In genomic region chr15:101973414-101974077, GRCm38 (mm10) we compare ENCODE assay signal across 9 mouse cellular contexts. TPM values are rescaled to one million over a fixed set of nuclear protein-coding genes. Genes with fewer than 3 reads are reported as not detected.
A peak's percentile ranks its signal among the peaks of the same experiment; 100 is the strongest.
DNase-seq lines count a peak whose midpoint lies in the region; ATAC-seq and TF ChIP-seq lines count a peak whose summit lies in the region.
"Had no signal": no experiment of that assay in that cellular context is flagged by ENCODE, and none has a peak within 500 bp of the region (broad histone marks: within the 10 kb centered on the region; RNA-seq: fewer than 3 reads in every experiment).

No protein-coding gene starts in this region.

- TF ChIP-seq CTCF in bone marrow, adult 2 months (IDR thresholded peaks at IDR 0.05; ENCODE audit: control insufficient read depth, insufficient read depth, low read length), result peak; percentile 85
- peak; percentile 75 for TF ChIP-seq CTCF in embryonic fibroblast, embryonic 13.5 days (IDR thresholded peaks at IDR 0.05; ENCODE audit: borderline replicate concordance, insufficient read depth, low read length)

- WGBS in bone marrow, adult 2 months, result 16% methylated on average over 15 of the region's 15 CpGs
- 11% methylated on average over 15 of the region's 15 CpGs for WGBS in heart, embryonic 11.5 days (ENCODE audit: insufficient replicate concordance)
- 10% methylated on average over 15 of the region's 15 CpGs for WGBS in neural tube, embryonic 14.5 days

- 0 out of 2 replicates have a peak overlapping the region, but pooled peaks have one; percentile 11 for H3K4me2 ChIP-seq in heart, embryonic 11.5 days
- no peak overlapping the region for H3K4me2 ChIP-seq in neural tube, embryonic 14.5 days (ENCODE audit: low read depth, low read length)

- H3K9ac ChIP-seq in heart, embryonic 11.5 days (ENCODE audit: low read depth, low read length), result no peak overlapping the region
- H3K9ac ChIP-seq in neural tube, embryonic 14.5 days (replicated peaks; ENCODE audit: low read depth, low read length), result no peak overlapping the region

- no peaks in the 10 kb centered on the region for H3K9me3 ChIP-seq in heart, embryonic 11.5 days (replicated peaks; ENCODE audit: control insufficient read depth, low read length)
- no peaks in the 10 kb centered on the region for H3K9me3 ChIP-seq in neural tube, embryonic 14.5 days (ENCODE audit: control insufficient read depth, low read length)

- H3K27ac ChIP-seq in bone marrow, adult 2 months (ENCODE audit: control insufficient read depth, insufficient read depth, low read depth, low read length, poor library complexity), result no peak overlapping the region
- 0 out of 2 replicates have a peak overlapping the region, but pooled peaks have one; percentile 5 for H3K27ac ChIP-seq in embryonic fibroblast, embryonic 13.5 days (ENCODE audit: insufficient read depth, low read length)
- H3K27ac ChIP-seq in heart, embryonic 11.5 days (ENCODE audit: low read depth, low read length), result no peak overlapping the region
- no peak overlapping the region for H3K27ac ChIP-seq in neural tube, embryonic 14.5 days (ENCODE audit: low read depth, low read length)

- ATAC-seq in CD4-positive, CD25-positive, alpha-beta regulatory T cell, adult 4 months, result peak; percentile 81
- no peak for ATAC-seq in heart, embryonic 11.5 days (replicated peaks; ENCODE audit: insufficient number of reproducible peaks, low FRiP score, low TSS enrichment)
- peak; percentile 62; the same call in 1 of the 2 replicates for ATAC-seq in neural tube, embryonic 14.5 days (ENCODE audit: low read depth)

- H3K36me3 ChIP-seq in heart, embryonic 11.5 days (ENCODE audit: control insufficient read depth, insufficient read depth, low read length), result no peaks in the 10 kb centered on the region
- H3K36me3 ChIP-seq in neural tube, embryonic 14.5 days (ENCODE audit: control insufficient read depth, insufficient read depth, low read length), result no peaks in the 10 kb centered on the region

- H3K4me3 ChIP-seq in bone marrow, adult 2 months (replicated peaks; ENCODE audit: control insufficient read depth, low read depth, low read length), result no peak overlapping the region
- H3K4me3 ChIP-seq in embryonic fibroblast, embryonic 13.5 days (ENCODE audit: insufficient read depth, low read length), result no peak overlapping the region
- H3K4me3 ChIP-seq in heart, embryonic 11.5 days (ENCODE audit: low read depth, low read length), result no peak overlapping the region
- no peak overlapping the region for H3K4me3 ChIP-seq in neural tube, embryonic 14.5 days (ENCODE audit: low read depth, low read length)

- peaks cover 5% of the 10 kb centered on the region for H3K27me3 ChIP-seq in heart, embryonic 11.5 days (ENCODE audit: control insufficient read depth, insufficient read depth, low read length)
- H3K27me3 ChIP-seq in neural tube, embryonic 14.5 days (ENCODE audit: control insufficient read depth, insufficient read depth, low read length), result no peaks in the 10 kb centered on the region

- peak; percentile 91 to 98 for DNase-seq in kidney, postnatal 25 days
- DNase-seq in lung, adult 18-20 months, result peak; percentile 91 to 94
- DNase-seq in telencephalon, adult 2 months (ENCODE audit: low read depth, low spot score), result peak; percentile 59

- no peak for TF ChIP-seq POLR2A in bone marrow, adult 2 months (IDR thresholded peaks at IDR 0.05; ENCODE audit: borderline replicate concordance, control insufficient read depth, low read depth, low read length)
- no peak for TF ChIP-seq POLR2A in embryonic fibroblast, embryonic 13.5 days (IDR thresholded peaks at IDR 0.05; ENCODE audit: low read depth, low read length)

- peaks cover 6% of the 10 kb centered on the region for H3K4me1 ChIP-seq in bone marrow, adult 2 months (ENCODE audit: control insufficient read depth, insufficient read depth, low read length)
- peaks cover 19% of the 10 kb centered on the region for H3K4me1 ChIP-seq in embryonic fibroblast, embryonic 13.5 days (ENCODE audit: control insufficient read depth, insufficient read depth, low read length)
- H3K4me1 ChIP-seq in heart, embryonic 11.5 days (ENCODE audit: control insufficient read depth, insufficient read depth, low read length), result peaks cover 15% of the 10 kb centered on the region
- H3K4me1 ChIP-seq in neural tube, embryonic 14.5 days (ENCODE audit: control insufficient read depth, insufficient read depth, low read length), result peaks cover 9% of the 10 kb centered on the region; the same call in 1 of the 2 replicates

RNA-seq across cellular contexts. Expression of gene Krt78, which starts 19.5 kb away (rescaled TPM):
- polyA plus RNA-seq in CD4-positive, CD25-positive, alpha-beta regulatory T cell, adult 4 months (2017; shearing (Covaris generic)), result not detected
- polyA plus RNA-seq in bone marrow, adult 2 months (2011; ENCODE audit: insufficient read depth, insufficient read length, low replicate concordance, missing spikeins), result not detected in 2 replicates
- polyA plus RNA-seq in embryonic fibroblast, embryonic 13.5 days (2011; ENCODE audit: insufficient read length, low read depth, missing spikeins), result not detected in 2 replicates
- not detected in 2 replicates for polyA plus RNA-seq in heart, embryonic 11.5 days (2014; fragmentation: Nextera tagmentation; extraction: Ambion mirVana)
- polyA plus RNA-seq in neural tube, embryonic 14.5 days (2014; fragmentation: Nextera tagmentation; extraction: Ambion mirVana), result 0.08 TPM in 1 of 2 replicates, not detected in the other
- polyA plus RNA-seq: heart, embryonic 16.5 days had no signal

RNA-seq across cellular contexts. Expression of gene Krt8, which starts 30.7 kb away (rescaled TPM):
- polyA plus RNA-seq in CD4-positive, CD25-positive, alpha-beta regulatory T cell, adult 4 months (2017; shearing (Covaris generic)), result under 1 TPM in 1 of 2 experiments, not detected in 1; 0.30 TPM
- polyA plus RNA-seq in bone marrow, adult 2 months (2011; ENCODE audit: insufficient read depth, insufficient read length, low replicate concordance, missing spikeins), result 1.0 TPM in 1 of 2 replicates, not detected in the other
- 0.25 TPM in 1 of 2 replicates, not detected in the other for polyA plus RNA-seq in embryonic fibroblast, embryonic 13.5 days (2011; ENCODE audit: insufficient read length, low read depth, missing spikeins)
- 30.4 and 36.8 TPM in 2 replicates for polyA plus RNA-seq in heart, embryonic 11.5 days (2014; fragmentation: Nextera tagmentation; extraction: Ambion mirVana)
- polyA plus RNA-seq in neural tube, embryonic 14.5 days (2014; fragmentation: Nextera tagmentation; extraction: Ambion mirVana), result 0.49 and 1.4 TPM in 2 replicates

RNA-seq across cellular contexts. Expression of gene Krt79, which starts 33.4 kb away (rescaled TPM):
- polyA plus RNA-seq in CD4-positive, CD25-positive, alpha-beta regulatory T cell, adult 4 months (2017; shearing (Covaris generic)), result not detected
- polyA plus RNA-seq in bone marrow, adult 2 months (2011; ENCODE audit: insufficient read depth, insufficient read length, low replicate concordance, missing spikeins), result not detected in 2 replicates
- not detected in 2 replicates for polyA plus RNA-seq in embryonic fibroblast, embryonic 13.5 days (2011; ENCODE audit: insufficient read length, low read depth, missing spikeins)
- 1.2 and 1.7 TPM in 2 replicates for polyA plus RNA-seq in heart, embryonic 11.5 days (2014; fragmentation: Nextera tagmentation; extraction: Ambion mirVana)
- polyA plus RNA-seq in neural tube, embryonic 14.5 days (2014; fragmentation: Nextera tagmentation; extraction: Ambion mirVana), result 0.24 TPM in 2 replicates

RNA-seq across cellular contexts. Expression of gene Krt4, which starts 49.0 kb away (rescaled TPM):
- polyA plus RNA-seq in CD4-positive, CD25-positive, alpha-beta regulatory T cell, adult 4 months (2017; shearing (Covaris generic)), result not detected
- polyA plus RNA-seq in bone marrow, adult 2 months (2011; ENCODE audit: insufficient read depth, insufficient read length, low replicate concordance, missing spikeins), result not detected in 2 replicates
- not detected in 2 replicates for polyA plus RNA-seq in embryonic fibroblast, embryonic 13.5 days (2011; ENCODE audit: insufficient read length, low read depth, missing spikeins)
- 0.07 TPM in 1 of 2 replicates, not detected in the other for polyA plus RNA-seq in heart, embryonic 11.5 days (2014; fragmentation: Nextera tagmentation; extraction: Ambion mirVana)
- 0.09 and 0.12 TPM in 2 replicates for polyA plus RNA-seq in neural tube, embryonic 14.5 days (2014; fragmentation: Nextera tagmentation; extraction: Ambion mirVana)

RNA-seq across cellular contexts. Expression of gene Krt18, which starts 54.4 kb away (rescaled TPM):
- under 1 TPM; 0.44 to 0.97 TPM for polyA plus RNA-seq in CD4-positive, CD25-positive, alpha-beta regulatory T cell, adult 4 months (2017; shearing (Covaris generic))
- 2.0 and 5.6 TPM in 2 replicates for polyA plus RNA-seq in bone marrow, adult 2 months (2011; ENCODE audit: insufficient read depth, insufficient read length, low replicate concordance, missing spikeins)
- 1.6 and 8.2 TPM in 2 replicates for polyA plus RNA-seq in embryonic fibroblast, embryonic 13.5 days (2011; ENCODE audit: insufficient read length, low read depth, missing spikeins)
- polyA plus RNA-seq in heart, embryonic 11.5 days (2014; fragmentation: Nextera tagmentation; extraction: Ambion mirVana), result 39.3 and 41.9 TPM in 2 replicates
- 0.61 and 0.75 TPM in 2 replicates for polyA plus RNA-seq in neural tube, embryonic 14.5 days (2014; fragmentation: Nextera tagmentation; extraction: Ambion mirVana)

Comparison
In these comparisons a context has a peak if more than half of its experiments do, and no peak if none do; other contexts are left out.
1. RNA of gene Krt8, which starts 30.7 kb away (polyA plus RNA-seq): 30.4 to 36.8 TPM in heart, embryonic 11.5 days; 0.49 to 1.4 TPM in neural tube, embryonic 14.5 days, 1.0 TPM in bone marrow, adult 2 months, 0.30 TPM in CD4-positive, CD25-positive, alpha-beta regulatory T cell, adult 4 months and 0.25 TPM in embryonic fibroblast, embryonic 13.5 days; every median in the first group is over 10 times any median in the second.
2. Peak in every context shown above with its lines, with median percentiles within 50 percentile points of each other: DNase-seq.